Mouse (Mus musculus) hindbrain, embryonic 11.5 days (tissue): ENCODE measurements around the gene Gm20388. TPM values are rescaled to one million over a fixed set of nuclear protein-coding genes. Genes with fewer than 3 reads are reported as not detected.

Experiments used
- ATAC-seq: fragments of 200-750 bp; cut with Nextera tagmentation; 2 replicates; pipeline ENCODE4 v1.8.0; 2017; ENCODE audit warnings: mild to moderate bottlenecking, moderate TSS enrichment, moderate library complexity; ENCODE audit not compliant: low FRiP score
- DNase-seq: peaks from one replicate; pipeline ENCODE4 v3.0.0-alpha.2; 2015; ENCODE audit warnings: low spot score
- H3K27ac ChIP-seq: fragments of 300-500 bp; sonication (generic); 2 replicates; pipeline ENCODE4 v1.5.1; 2014; ENCODE audit warnings: mild to moderate bottlenecking, low read depth, low read length
- H3K27me3 ChIP-seq: fragments of 300-500 bp; sonication (generic); 2 replicates; pipeline ENCODE4 v1.6.1; 2014; ENCODE audit warnings: mild to moderate bottlenecking, low read length, moderate library complexity, mixed read lengths; ENCODE audit not compliant: control insufficient read depth, insufficient read depth
- H3K36me3 ChIP-seq: fragments of 300-500 bp; sonication (generic); 2 replicates; pipeline ENCODE4 v1.6.1; 2014; ENCODE audit warnings: mild to moderate bottlenecking, low read length, moderate library complexity, mixed read lengths; ENCODE audit not compliant: control insufficient read depth, insufficient read depth
- H3K4me1 ChIP-seq: fragments of 300-500 bp; sonication (generic); replicated peaks from 2 replicates; pipeline ENCODE4 v1.6.1; 2014; ENCODE audit warnings: low read length, mixed read lengths; ENCODE audit not compliant: control insufficient read depth, insufficient read depth
- H3K4me2 ChIP-seq: fragments of 300-500 bp; sonication (generic); replicated peaks from 2 replicates; pipeline ENCODE4 v1.6.1; 2014; ENCODE audit warnings: mild to moderate bottlenecking, low read depth, low read length
- H3K4me3 ChIP-seq: fragments of 300-500 bp; sonication (generic); 2 replicates; pipeline ENCODE4 v1.5.1; 2014; ENCODE audit warnings: low read depth, low read length
- H3K9ac ChIP-seq: fragments of 300-500 bp; sonication (generic); 2 replicates; pipeline ENCODE4 v1.6.1; 2014; ENCODE audit warnings: low read depth, low read length
- H3K9me3 ChIP-seq: fragments of 300-500 bp; sonication (generic); 2 replicates; pipeline ENCODE4 v1.6.1; 2016; ENCODE audit warnings: low read length; ENCODE audit not compliant: control insufficient read depth
- WGBS: fragments of 180-500 bp; shearing (Covaris S2); extraction: QIAGEN DNeasy Blood & Tissue Kit; methylation state at CpG from one replicate; pipeline ENCODE4 v1.1.7; 2014; 5-methylcytosine and 5-hydroxymethylcytosine counted together
- polyA plus RNA-seq: library from polyadenylated mRNA; unstranded; fragments of >200 nt; fragmentation: Nextera tagmentation; extraction: Ambion mirVana; gene quantifications from 2 replicates; pipeline ENCODE4 v1.2.1, GENCODE M21; 2014

Gene Gm20388
- polyA plus RNA-seq, 1 experiment from 2014 or later: 11.8 TPM

DNA sequence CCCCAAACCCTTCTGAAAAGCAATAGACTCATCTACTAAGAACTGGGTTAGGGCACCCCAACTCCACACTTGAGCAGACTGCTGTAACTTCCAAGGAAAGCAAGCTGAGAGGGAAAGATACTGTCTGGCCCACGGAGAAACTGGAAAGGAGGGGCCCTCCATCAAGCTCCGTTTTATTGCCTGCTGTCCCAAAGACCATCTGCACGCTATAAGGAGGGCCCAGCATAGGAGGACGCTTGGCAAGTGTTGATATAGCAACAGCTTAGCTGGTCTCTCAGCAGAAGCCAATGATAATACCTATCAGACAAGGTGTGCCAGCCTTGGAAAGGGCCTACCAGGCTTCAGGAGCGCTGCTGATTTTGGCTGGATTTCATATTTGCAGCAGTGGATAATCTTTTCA is 3940.9 kb downstream of the Gm20388 start:
- WGBS: 77% methylated on average over 5 of the region's 5 CpGs

DNA sequence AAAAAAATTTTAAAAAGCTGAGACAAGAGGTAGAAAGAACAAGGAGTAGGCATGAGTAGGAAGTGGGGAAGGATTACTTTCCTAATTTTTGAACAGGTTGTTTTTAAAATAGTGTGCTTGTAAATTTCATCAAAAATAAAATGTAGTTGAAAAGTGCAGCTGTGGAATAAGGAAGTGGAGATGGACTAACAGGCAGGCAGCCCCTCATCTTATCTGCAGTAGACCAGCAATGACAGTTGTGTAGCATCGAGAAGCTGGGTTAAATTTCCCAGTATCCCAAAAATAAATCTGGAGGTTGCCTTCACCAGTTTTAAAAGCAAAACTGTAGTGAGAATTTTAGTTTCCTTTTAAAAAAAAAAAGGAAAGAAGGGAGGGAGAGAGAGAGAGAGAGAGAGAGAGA is 3943.6 kb downstream of the Gm20388 start:
- 0 out of 2 replicates have a peak, but pooled peaks cover 2% of the 10 kb centered on the region for H3K4me1 ChIP-seq

More for the DNA sequence above, 3940.9 kb downstream of the Gm20388 start:
- H3K27ac ChIP-seq: no peak overlapping the region
- no peaks in the 10 kb centered on the region for H3K27me3 ChIP-seq
- ATAC-seq (no peak), DNase-seq (no peak)
- no peaks in the 10 kb centered on the region for H3K36me3 ChIP-seq
- no peaks in the 10 kb centered on the region for H3K9me3 ChIP-seq
- H3K4me1 ChIP-seq: no peaks in the 10 kb centered on the region
- H3K4me2 ChIP-seq: no peak overlapping the region
- no peak overlapping the region for H3K9ac ChIP-seq
- no peak overlapping the region for H3K4me3 ChIP-seq

DNA sequence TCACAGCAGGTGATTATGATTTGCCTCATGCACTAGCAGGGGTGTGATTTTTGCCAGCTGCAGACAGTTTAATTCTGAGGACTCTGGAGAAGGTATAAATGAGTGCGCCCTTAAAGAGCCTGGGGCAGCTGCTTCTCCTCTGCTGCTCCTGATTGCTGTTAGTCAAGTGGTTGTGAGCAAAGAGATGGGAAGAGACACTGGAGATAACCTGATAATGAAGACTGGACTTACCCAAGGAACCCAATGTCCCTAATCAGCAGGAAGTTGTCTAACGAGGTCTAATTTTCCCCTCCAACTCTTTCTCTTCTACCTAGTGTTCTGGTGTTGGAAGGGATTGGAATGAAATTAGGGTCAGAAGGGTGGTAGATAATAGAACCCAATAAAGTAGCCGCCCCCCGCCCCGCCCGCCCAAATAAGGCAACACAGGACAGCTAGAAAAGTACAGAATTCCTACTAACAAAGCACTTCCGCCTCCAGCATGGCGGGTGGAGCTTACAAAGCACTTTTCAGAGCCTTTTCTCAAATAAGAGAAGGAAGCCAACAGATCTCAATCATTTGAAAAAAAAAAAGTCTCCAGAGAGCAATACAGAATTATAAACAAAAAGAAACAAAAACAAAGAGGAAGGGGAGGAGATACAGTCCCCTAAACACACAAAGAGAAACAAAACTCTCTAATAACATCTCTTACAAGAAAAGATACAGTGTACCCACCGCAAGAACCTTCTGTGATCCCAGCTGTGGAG is 3944.3 kb downstream of the Gm20388 start:
- Histone ChIP-seq H3K27ac (no peak overlapping the region), H3K9me3 (no peaks in the 10 kb centered on the region), H3K4me1 (0 out of 2 replicates have a peak, but pooled peaks cover 2% of the 10 kb centered on the region), H3K4me2 (no peak overlapping the region), H3K4me3 (no peak overlapping the region), H3K36me3 (no peaks in the 10 kb centered on the region), H3K27me3 (no peaks in the 10 kb centered on the region; the same call in 1 of the 2 replicates), H3K9ac (no peak overlapping the region)
- DNase-seq (no peak), ATAC-seq (no peak)
- 86% methylated on average over 9 of the region's 9 CpGs for WGBS

More for the DNA sequence above, 3943.6 kb downstream of the Gm20388 start:
- Histone ChIP-seq H3K36me3 (no peaks in the 10 kb centered on the region), H3K9ac (no peak overlapping the region), H3K27me3 (no peaks in the 10 kb centered on the region), H3K4me2 (no peak overlapping the region), H3K9me3 (no peaks in the 10 kb centered on the region), H3K4me3 (no peak overlapping the region), H3K27ac (no peak overlapping the region)
- ATAC-seq (no peak), DNase-seq (no peak)
- 88% methylated on average over 1 of the region's 1 CpGs for WGBS

DNA sequence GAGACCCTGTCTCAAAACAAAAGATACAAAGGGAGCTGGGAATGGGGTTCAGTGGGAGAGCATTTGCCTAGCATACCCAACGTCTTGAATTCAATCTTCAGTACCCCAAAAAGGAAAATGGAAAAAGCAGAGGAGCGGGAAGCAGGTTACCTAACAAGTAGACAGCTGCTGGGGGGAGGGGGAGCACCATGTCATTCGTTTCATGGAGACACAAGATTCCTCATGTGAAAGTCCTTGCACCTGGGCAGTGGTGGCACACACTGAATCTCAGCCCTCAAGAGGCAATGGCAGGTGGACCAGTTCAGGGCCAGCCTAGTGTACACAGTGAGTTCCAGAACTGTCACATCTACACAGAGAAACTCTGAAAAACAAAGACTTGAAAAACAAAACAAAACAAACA is 3946.7 kb downstream of the Gm20388 start:
- Histone ChIP-seq H3K27me3 (peaks cover 9% of the 10 kb centered on the region; the same call in 1 of the 2 replicates), H3K27ac (no peak overlapping the region), H3K4me3 (no peak overlapping the region), H3K9ac (no peak overlapping the region), H3K36me3 (no peaks in the 10 kb centered on the region), H3K4me2 (no peak overlapping the region), H3K4me1 (0 out of 2 replicates have a peak, but pooled peaks cover 2% of the 10 kb centered on the region), H3K9me3 (no peaks in the 10 kb centered on the region)
- no peak for DNase-seq
- ATAC-seq: no peak
- 68% methylated on average over 3 of the region's 3 CpGs for WGBS

DNA sequence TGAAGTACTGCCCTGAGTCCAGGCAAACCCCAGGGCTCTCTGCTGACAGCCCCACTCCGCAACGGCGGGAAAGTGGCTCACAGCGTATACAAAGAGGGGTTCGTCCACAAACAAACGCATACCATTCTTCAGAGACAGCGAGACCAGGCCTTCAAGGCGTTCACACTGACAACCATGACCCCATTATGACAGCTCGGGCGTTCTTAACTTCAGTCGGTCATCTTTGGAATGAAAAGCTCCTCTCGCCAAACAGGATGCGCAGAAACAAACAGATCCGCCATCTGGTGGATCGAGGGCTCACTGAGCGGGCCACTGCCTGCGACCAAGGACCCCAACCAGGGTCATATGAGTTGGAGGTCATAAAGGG is 3947.9 kb downstream of the Gm20388 start:
- peak; percentile 37 for ATAC-seq
- Histone ChIP-seq H3K4me2 (peak overlapping the region; percentile 96), H3K4me3 (peak overlapping the region; percentile 94), H3K27ac (peak overlapping the region; percentile 68; the same call in 1 of the 2 replicates), H3K36me3 (no peaks in the 10 kb centered on the region), H3K9me3 (no peaks in the 10 kb centered on the region), H3K9ac (peak overlapping the region; percentile 80), H3K27me3 (peaks cover 11% of the 10 kb centered on the region; the same call in 1 of the 2 replicates), H3K4me1 (0 out of 2 replicates have a peak, but pooled peaks cover 2% of the 10 kb centered on the region)
- under 1% methylated on average over 17 of the region's 17 CpGs for whole genome bisulfite sequencing
- DNase-seq: no peak

DNA sequence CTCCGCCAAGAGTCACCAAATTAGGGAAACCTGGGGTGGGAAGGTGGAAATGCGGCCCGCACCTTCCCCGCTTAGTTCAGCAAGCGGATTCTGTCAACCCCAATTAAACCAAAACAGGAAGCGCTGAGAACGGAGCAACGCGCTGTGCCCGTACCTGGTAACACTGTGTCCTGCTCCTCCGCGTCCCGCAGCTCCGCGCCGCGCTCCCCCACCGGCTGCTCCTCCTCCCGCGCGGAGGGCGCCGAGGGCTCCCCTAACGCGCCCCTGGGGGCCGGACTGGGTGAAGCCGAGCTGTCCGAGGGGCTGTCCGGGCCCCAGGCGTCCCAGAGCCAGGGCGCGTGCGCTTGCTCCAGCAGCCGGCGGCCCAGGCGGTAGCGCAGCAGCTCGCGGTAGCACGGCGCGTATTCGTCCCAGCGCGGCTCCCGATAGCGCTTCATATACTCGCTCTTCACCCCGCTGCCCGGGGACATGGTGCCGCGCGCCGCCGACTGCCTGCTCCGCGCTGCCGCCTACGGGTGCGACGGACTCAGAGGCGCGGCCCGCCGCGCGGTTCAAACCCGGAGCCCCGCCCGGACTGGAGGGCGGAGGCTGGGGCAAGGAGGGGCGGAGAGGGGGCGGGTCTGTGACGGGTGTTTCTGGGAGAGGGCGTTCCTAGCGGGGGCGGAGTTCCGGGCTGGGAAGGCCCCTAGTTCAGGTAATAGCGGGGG is 3948.5 kb downstream of the Gm20388 start:
- Histone ChIP-seq H3K27ac (peak overlapping the region; percentile 68), H3K4me3 (peak overlapping the region; percentile 94), H3K9me3 (no peaks in the 10 kb centered on the region), H3K36me3 (no peaks in the 10 kb centered on the region), H3K9ac (peak overlapping the region; percentile 80), H3K27me3 (peaks cover 11% of the 10 kb centered on the region; the same call in 1 of the 2 replicates), H3K4me1 (0 out of 2 replicates have a peak, but pooled peaks cover 2% of the 10 kb centered on the region), H3K4me2 (peak overlapping the region; percentile 96)
- under 1% methylated on average over 76 of the region's 79 CpGs for WGBS
- DNase-seq (peak; percentile 95), ATAC-seq (peak; percentile 96)

DNA sequence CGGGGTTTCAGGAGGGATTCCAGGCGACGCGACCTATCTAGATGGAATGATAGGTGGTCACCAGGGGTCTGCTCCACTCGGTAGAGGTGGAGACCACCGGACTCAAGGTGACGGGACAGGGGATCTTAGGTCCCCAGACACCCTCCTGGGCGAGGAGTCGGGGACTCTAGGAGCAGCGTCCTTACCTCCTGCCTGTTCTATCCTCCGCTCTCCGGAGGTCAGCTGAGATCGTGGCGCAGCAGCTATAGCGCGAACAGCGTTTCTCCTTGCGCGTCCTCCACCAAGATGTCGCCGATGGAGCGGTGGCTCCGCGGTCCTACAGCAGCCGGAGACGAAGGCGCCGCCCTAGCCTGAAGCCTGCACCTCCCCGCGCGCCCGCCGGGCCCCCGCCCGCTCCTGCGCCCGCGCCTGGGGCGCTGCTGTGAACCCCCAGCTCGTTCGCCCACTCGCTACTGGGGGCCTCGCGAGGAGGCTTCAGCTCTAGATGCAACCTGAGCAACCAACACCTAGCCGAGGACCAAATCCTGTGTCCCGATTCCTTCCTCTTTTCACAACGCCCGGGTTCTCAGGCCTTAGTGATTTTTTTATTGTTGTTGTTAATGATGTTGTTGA is 3949.1 kb downstream of the Gm20388 start, which contains the start of gene Ccsap:
Gene Ccsap, minus strand, starts transcription at position 562 of the 612 bp plus-strand sequence.
- peak within 1 kb of the TSS; percentile 68 for H3K27ac ChIP-seq
- H3K36me3 ChIP-seq: no peaks in the 10 kb centered on the region
- H3K9me3 ChIP-seq: no peaks in the 10 kb centered on the region
- peak within 1 kb of the TSS; percentile 80 for H3K9ac ChIP-seq
- 0 out of 2 replicates have a peak, but pooled peaks cover 2% of the 10 kb centered on the region for H3K4me1 ChIP-seq
- H3K4me3 ChIP-seq: peak within 1 kb of the TSS; percentile 94
- 2% methylated on average over 48 of the region's 48 CpGs for WGBS
- H3K4me2 ChIP-seq: peak within 1 kb of the TSS; percentile 96
- no peak for DNase-seq
- no peak; the same call in 1 of the 2 replicates for ATAC-seq
- H3K27me3 ChIP-seq: peaks cover 11% of the 10 kb centered on the region; the same call in 1 of the 2 replicates

DNA sequence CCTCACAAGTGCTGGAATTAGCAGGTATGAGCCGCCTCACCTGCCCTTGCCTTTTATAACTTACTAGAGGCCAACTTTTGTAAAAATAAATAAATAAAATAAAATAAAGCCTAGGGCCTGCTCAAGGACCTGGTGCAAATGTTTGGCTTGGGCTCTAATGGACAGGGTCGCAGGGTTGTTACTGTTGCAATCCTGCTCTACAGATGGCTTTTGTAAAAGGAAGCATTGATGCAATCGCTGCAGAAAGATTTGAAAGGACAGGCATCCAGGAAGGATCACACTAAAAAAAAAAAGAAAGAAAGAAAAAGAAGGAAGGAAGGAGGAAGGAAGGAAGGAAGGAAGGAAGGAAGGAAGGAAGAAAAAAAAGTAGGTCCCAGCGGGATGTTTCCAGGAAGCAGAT is 3949.7 kb downstream of the Gm20388 start:
- H3K9ac ChIP-seq: no peak overlapping the region
- WGBS: 79% methylated on average over 4 of the region's 4 CpGs
- H3K36me3 ChIP-seq: no peaks in the 10 kb centered on the region
- DNase-seq (no peak), ATAC-seq (no peak)
- 0 out of 2 replicates have a peak, but pooled peaks cover 2% of the 10 kb centered on the region for H3K4me1 ChIP-seq
- H3K9me3 ChIP-seq: no peaks in the 10 kb centered on the region
- peaks cover 11% of the 10 kb centered on the region; the same call in 1 of the 2 replicates for H3K27me3 ChIP-seq
- H3K4me3 ChIP-seq: peak overlapping the region; percentile 94
- H3K4me2 ChIP-seq: no peak overlapping the region
- H3K27ac ChIP-seq: no peak overlapping the region
